Comparison of ENCODE assay signal across 11 mouse cellular contexts in genomic region chr11:68536465-68536864, GRCm38 (mm10). TPM values are rescaled to one million over a fixed set of nuclear protein-coding genes. Genes with fewer than 3 reads are reported as not detected.
DNase-seq lines count a peak whose midpoint lies in the region; ATAC-seq and TF ChIP-seq lines count a peak whose summit lies in the region.
"Had no signal": no experiment of that assay in that cellular context is flagged by ENCODE, and none has a peak within 500 bp of the region (broad histone marks: within the 10 kb centered on the region; RNA-seq: fewer than 3 reads in every experiment).

No protein-coding gene starts in this region.

- no peak overlapping the region for H3K4me3 ChIP-seq in lung, postnatal 0 days (ENCODE audit: low read depth, low read length)
- H3K4me3 ChIP-seq in lung, adult 2 months (replicated peaks; ENCODE audit: extremely low read depth, low read depth, low read length): no peak overlapping the region
- H3K4me3 ChIP-seq: embryonic facial prominence, embryonic 15.5 days; heart, embryonic 13.5 days had no signal

- 30% methylated on average over 4 of the region's 4 CpGs for WGBS in lung, postnatal 0 days
- 38% methylated on average over 4 of the region's 4 CpGs for WGBS in lung, adult 2 months

- H3K4me1 ChIP-seq in lung, postnatal 0 days (ENCODE audit: insufficient read depth, low read depth, low read length): no peaks in the 10 kb centered on the region
- peaks cover 2% of the 10 kb centered on the region; the same call in 1 of the 2 replicates for H3K4me1 ChIP-seq in lung, adult 2 months (ENCODE audit: control insufficient read depth, insufficient read depth, low read length)
- H3K4me1 ChIP-seq: embryonic facial prominence, embryonic 15.5 days had no signal

- TF ChIP-seq CTCF in lung, postnatal 0 days (IDR thresholded peaks at IDR 0.05): no peak
- TF ChIP-seq CTCF in lung, adult 2 months (IDR thresholded peaks at IDR 0.05; ENCODE audit: insufficient read depth, low read length): no peak

- H3K9me3 ChIP-seq in lung, postnatal 0 days (ENCODE audit: low read length): no peaks in the 10 kb centered on the region
- H3K9me3 ChIP-seq: embryonic facial prominence, embryonic 15.5 days; heart, embryonic 13.5 days had no signal

- TF ChIP-seq POLR2A in lung, adult 2 months (IDR thresholded peaks at IDR 0.05; ENCODE audit: borderline replicate concordance, extremely low read depth, low read depth, low read length): no peak

- no peak overlapping the region for H3K27ac ChIP-seq in lung, postnatal 0 days (ENCODE audit: low read length)
- H3K27ac ChIP-seq: embryonic facial prominence, embryonic 15.5 days; heart, embryonic 13.5 days had no signal

- H3K27me3 ChIP-seq in lung, postnatal 0 days (replicated peaks; ENCODE audit: insufficient read depth, low read length): no peaks in the 10 kb centered on the region
- H3K27me3 ChIP-seq: embryonic facial prominence, embryonic 15.5 days; heart, embryonic 13.5 days had no signal

- no peak for TF ChIP-seq EP300 in lung, postnatal 0 days (IDR thresholded peaks at IDR 0.05)

- ATAC-seq in lung, postnatal 0 days: no peak

- DNase-seq in lung, postnatal 0 days (ENCODE audit: low spot score): peak; percentile 57
- DNase-seq in lung, adult 2 months: no peak
- DNase-seq in NIH3T3 (ENCODE audit: low read depth): peak; percentile 84
- peak; percentile 39 for DNase-seq in embryo, embryonic 9.5 days (ENCODE audit: extremely low spot score)
- DNase-seq in retina, embryonic 14.5 days (ENCODE audit: low spot score): peak; percentile 52
- DNase-seq in adrenal gland, postnatal 4 days (ENCODE audit: low spot score in 2 of 2): no peak
- no peak for DNase-seq in adrenal gland, adult 8-10 months
- DNase-seq: adrenal gland, postnatal 14 days; kidney, postnatal 36 days had no signal

- no peaks in the 10 kb centered on the region for H3K36me3 ChIP-seq in lung, postnatal 0 days (ENCODE audit: insufficient read depth, low read length)
- H3K36me3 ChIP-seq: embryonic facial prominence, embryonic 15.5 days; heart, embryonic 13.5 days had no signal

- H3K4me2 ChIP-seq in lung, postnatal 0 days (replicated peaks; ENCODE audit: low read depth, low read length): no peak overlapping the region
- H3K4me2 ChIP-seq: embryonic facial prominence, embryonic 15.5 days; heart, embryonic 13.5 days had no signal

- no peak overlapping the region for H3K9ac ChIP-seq in lung, postnatal 0 days (replicated peaks; ENCODE audit: low read depth)
- H3K9ac ChIP-seq: embryonic facial prominence, embryonic 15.5 days; heart, embryonic 13.5 days had no signal

RNA-seq across cellular contexts. Expression of gene Mfsd6l, which starts 19.5 kb away (rescaled TPM):
- 5.8 and 6.3 TPM in 2 replicates for polyA plus RNA-seq in lung, postnatal 0 days (2015; fragmentation: Nextera tagmentation; extraction: Ambion mirVana)
- polyA plus RNA-seq in lung, adult 2 months (2012; rRNA removed): 3.4 and 4.3 TPM in 2 replicates
- total RNA-seq in adrenal gland, postnatal 4 days (2021): under 1 TPM; 0.34 to 0.56 TPM
- total RNA-seq in adrenal gland, adult 8-10 months (2022): under 1 TPM in 2 of 4 experiments, not detected in 2; 0.13 to 0.55 TPM
- polyA plus RNA-seq: heart, embryonic 13.5 days had no signal

RNA-seq across cellular contexts. Expression of gene Pik3r6, which starts 33.6 kb away (rescaled TPM):
- 6.2 and 6.8 TPM in 2 replicates for polyA plus RNA-seq in lung, postnatal 0 days (2015; fragmentation: Nextera tagmentation; extraction: Ambion mirVana)
- 12.3 and 13.3 TPM in 2 replicates for polyA plus RNA-seq in lung, adult 2 months (2012; rRNA removed)
- 1 to 10 TPM; 4.7 to 5.0 TPM for total RNA-seq in adrenal gland, postnatal 4 days (2021)
- total RNA-seq in adrenal gland, adult 8-10 months (2022): 1 to 10 TPM; 2.4 to 4.8 (median 3.5) TPM

RNA-seq across cellular contexts. Expression of gene Ccdc42, which starts 50.4 kb away (rescaled TPM):
- 0.81 and 0.91 TPM in 2 replicates for polyA plus RNA-seq in lung, postnatal 0 days (2015; fragmentation: Nextera tagmentation; extraction: Ambion mirVana)
- 5.0 and 8.5 TPM in 2 replicates for polyA plus RNA-seq in lung, adult 2 months (2012; rRNA removed)
- under 1 TPM in 1 of 2 experiments, not detected in 1; 0.53 TPM for total RNA-seq in adrenal gland, postnatal 4 days (2021)
- not detected for total RNA-seq in adrenal gland, adult 8-10 months (2022)
- total RNA-seq: adrenal gland, postnatal 14 days had no signal
- polyA plus RNA-seq: embryonic facial prominence, embryonic 15.5 days had no signal

Comparison
In these comparisons a context has a peak if more than half of its experiments do, and no peak if none do; other contexts are left out.
1. DNase-seq: peak in lung, postnatal 0 days (single experiment), NIH3T3 (single experiment), embryo, embryonic 9.5 days (single experiment) and retina, embryonic 14.5 days (single experiment); none in lung, adult 2 months (single experiment), adrenal gland, postnatal 4 days (0 of 2) and adrenal gland, adult 8-10 months (single experiment).